Mouse (Mus musculus) neural tube, embryonic 14.5 days (tissue): Measurements from ENCODE around the gene Hspb6. TPM values are rescaled to one million over a fixed set of nuclear protein-coding genes. Genes with fewer than 3 reads are reported as not detected.

Experiments used
- ATAC-seq: fragments of 200-750 bp; cut with Nextera tagmentation; 2 replicates; pipeline ENCODE4 v1.8.0; 2017; ENCODE audit warnings: low read depth, mild to moderate bottlenecking, moderate TSS enrichment, moderate library complexity
- H3K27ac ChIP-seq: fragments of 300-500 bp; sonication (generic); 2 replicates; pipeline ENCODE4 v1.5.1; 2014; ENCODE audit warnings: low read depth, mild to moderate bottlenecking, control low read depth, low read length, moderate library complexity, mixed read lengths
- H3K27me3 ChIP-seq: fragments of 300-500 bp; sonication (generic); 2 replicates; pipeline ENCODE4 v1.6.1; 2014; ENCODE audit warnings: low read length; ENCODE audit not compliant: control insufficient read depth, insufficient read depth
- H3K36me3 ChIP-seq: fragments of 300-500 bp; sonication (generic); 2 replicates; pipeline ENCODE4 v1.6.1; 2014; ENCODE audit warnings: low read length, mixed read lengths; ENCODE audit not compliant: control insufficient read depth, insufficient read depth
- H3K4me1 ChIP-seq: fragments of 300-500 bp; sonication (generic); 2 replicates; pipeline ENCODE4 v1.6.1; 2014; ENCODE audit warnings: low read length; ENCODE audit not compliant: control insufficient read depth, insufficient read depth
- H3K4me2 ChIP-seq: fragments of 300-500 bp; sonication (generic); 2 replicates; pipeline ENCODE4 v1.6.1; 2014; ENCODE audit warnings: mild to moderate bottlenecking, low read depth, low read length, control low read depth
- H3K4me3 ChIP-seq: fragments of 300-500 bp; sonication (generic); 2 replicates; pipeline ENCODE4 v1.5.1; 2014; ENCODE audit warnings: low read depth, low read length, control low read depth, mixed read lengths
- H3K9ac ChIP-seq: fragments of 300-500 bp; sonication (generic); replicated peaks from 2 replicates; pipeline ENCODE4 v1.6.1; 2014; ENCODE audit warnings: low read depth, mild to moderate bottlenecking, control low read depth, low read length, mixed read lengths
- H3K9me3 ChIP-seq: fragments of 300-500 bp; sonication (generic); 2 replicates; pipeline ENCODE4 v1.6.1; 2016; ENCODE audit warnings: low read length; ENCODE audit not compliant: control insufficient read depth
- WGBS: fragments of 180-500 bp; shearing (Covaris S2); extraction: QIAGEN DNeasy Blood & Tissue Kit; methylation state at CpG from one replicate; pipeline ENCODE4 v1.1.7; 2014; 5-methylcytosine and 5-hydroxymethylcytosine counted together
- polyA plus RNA-seq: library from polyadenylated mRNA; unstranded; fragments of >200 nt; fragmentation: Nextera tagmentation; extraction: Ambion mirVana; gene quantifications from 2 replicates; pipeline ENCODE4 v1.2.1, GENCODE M21; 2014

Gene Hspb6
- polyA plus RNA-seq, 1 experiment from 2014 or later = 8.4 TPM

GRCm38 (mm10) chr7:30596093-30596492, 44.1 kb downstream of the Hspb6 start:
- no peak overlapping the region for H3K4me2 ChIP-seq
- no peak overlapping the region for H3K4me3 ChIP-seq
- H3K27me3 ChIP-seq = no peaks in the 10 kb centered on the region
- ATAC-seq = no peak
- no peaks in the 10 kb centered on the region for H3K9me3 ChIP-seq
- 92% methylated on average over 5 of the region's 5 CpGs for WGBS
- H3K9ac ChIP-seq = no peak overlapping the region
- H3K4me1 ChIP-seq = 0 out of 2 replicates have a peak, but pooled peaks cover 3% of the 10 kb centered on the region
- H3K36me3 ChIP-seq = no peaks in the 10 kb centered on the region
- no peak overlapping the region for H3K27ac ChIP-seq

GRCm38 (mm10) chr7:30596811-30597210, 44.8 kb downstream of the Hspb6 start:
- ATAC-seq = no peak
- 86% methylated on average over 5 of the region's 5 CpGs for WGBS
- H3K27ac ChIP-seq = no peak overlapping the region

GRCm38 (mm10) chr7:30598786-30599185, 46.8 kb downstream of the Hspb6 start, which contains the start of gene Zbtb32:
Gene Zbtb32 (minus strand): TSS chr7:30598909.
- H3K9me3 ChIP-seq = no peaks in the 10 kb centered on the region
- 0 out of 2 replicates have a peak within 1 kb of the TSS, but pooled peaks have one; percentile 28 for H3K9ac ChIP-seq
- H3K4me3 ChIP-seq = no peak within 1 kb of the TSS
- no peaks in the 10 kb centered on the region for H3K27me3 ChIP-seq
- ATAC-seq = no peak
- no peak within 1 kb of the TSS for H3K27ac ChIP-seq
- no peaks in the 10 kb centered on the region for H3K36me3 ChIP-seq
- 94% methylated on average over 12 of the region's 12 CpGs for WGBS
- 0 out of 2 replicates have a peak, but pooled peaks cover 3% of the 10 kb centered on the region for H3K4me1 ChIP-seq
- H3K4me2 ChIP-seq = peak within 1 kb of the TSS; percentile 37; the same call in 1 of the 2 replicates

More at GRCm38 (mm10) chr7:30596811-30597210, 44.8 kb downstream of the Hspb6 start:
- Histone ChIP-seq H3K9ac (no peak overlapping the region), H3K4me3 (no peak overlapping the region), H3K27me3 (no peaks in the 10 kb centered on the region), H3K9me3 (no peaks in the 10 kb centered on the region), H3K4me1 (0 out of 2 replicates have a peak, but pooled peaks cover 3% of the 10 kb centered on the region), H3K36me3 (no peaks in the 10 kb centered on the region), H3K4me2 (no peak overlapping the region)

GRCm38 (mm10) chr7:30599933-30600353, 48.0 kb downstream of the Hspb6 start:
- ATAC-seq = peak; percentile 99
- peak overlapping the region; percentile 44; the same call in 1 of the 2 replicates for H3K27ac ChIP-seq
- 0 out of 2 replicates have a peak overlapping the region, but pooled peaks have one; percentile 28 for H3K9ac ChIP-seq
- H3K9me3 ChIP-seq = no peaks in the 10 kb centered on the region
- no peaks in the 10 kb centered on the region for H3K36me3 ChIP-seq
- no peaks in the 10 kb centered on the region for H3K27me3 ChIP-seq
- 0 out of 2 replicates have a peak, but pooled peaks cover 3% of the 10 kb centered on the region for H3K4me1 ChIP-seq
- no peak overlapping the region for H3K4me3 ChIP-seq
- peak overlapping the region; percentile 37; the same call in 1 of the 2 replicates for H3K4me2 ChIP-seq
- WGBS = 3% methylated on average over 16 of the region's 16 CpGs

- no peaks in the 10 kb centered on the region for H3K9me3 ChIP-seq
- H3K36me3 ChIP-seq = no peaks in the 10 kb centered on the region
- H3K9ac ChIP-seq = peak overlapping the region; percentile 28; the same call in 1 of the 2 replicates
- H3K4me1 ChIP-seq = 0 out of 2 replicates have a peak, but pooled peaks cover 3% of the 10 kb centered on the region
- no peak overlapping the region for H3K4me3 ChIP-seq
- peak overlapping the region; percentile 44; the same call in 1 of the 2 replicates for H3K27ac ChIP-seq
- 74% methylated on average over 7 of the region's 7 CpGs for WGBS
- 0 out of 2 replicates have a peak, but pooled peaks have one; percentile 1 for ATAC-seq
- peak overlapping the region; percentile 37; the same call in 1 of the 2 replicates for H3K4me2 ChIP-seq
- no peaks in the 10 kb centered on the region for H3K27me3 ChIP-seq
Observed at GRCm38 (mm10) chr7:30600651-30601050, 48.7 kb downstream of the Hspb6 start.

GRCm38 (mm10) chr7:30602583-30602982, 50.6 kb downstream of the Hspb6 start:
- H3K27me3 ChIP-seq = no peaks in the 10 kb centered on the region
- no peak for ATAC-seq
- H3K4me2 ChIP-seq = no peak overlapping the region
- no peaks in the 10 kb centered on the region for H3K9me3 ChIP-seq
- no peak overlapping the region for H3K4me3 ChIP-seq
- no peak overlapping the region for H3K27ac ChIP-seq
- H3K9ac ChIP-seq = no peak overlapping the region
- 69% methylated on average over 3 of the region's 3 CpGs for WGBS
- H3K36me3 ChIP-seq = no peaks in the 10 kb centered on the region
- H3K4me1 ChIP-seq = 0 out of 2 replicates have a peak, but pooled peaks cover 3% of the 10 kb centered on the region

- Histone ChIP-seq H3K9me3 (no peaks in the 10 kb centered on the region), H3K27ac (no peak overlapping the region), H3K4me2 (no peak overlapping the region), H3K4me3 (no peak overlapping the region), H3K36me3 (no peaks in the 10 kb centered on the region), H3K9ac (no peak overlapping the region), H3K4me1 (0 out of 2 replicates have a peak, but pooled peaks cover 3% of the 10 kb centered on the region), H3K27me3 (no peaks in the 10 kb centered on the region)
- WGBS = 67% methylated on average over 8 of the region's 8 CpGs
- no peak for ATAC-seq
Observed at GRCm38 (mm10) chr7:30604424-30604823, 52.4 kb downstream of the Hspb6 start.

GRCm38 (mm10) chr7:30604944-30605343, 53.0 kb downstream of the Hspb6 start:
- Histone ChIP-seq H3K27me3 (no peaks in the 10 kb centered on the region), H3K27ac (no peak overlapping the region), H3K9ac (no peak overlapping the region), H3K9me3 (no peaks in the 10 kb centered on the region), H3K4me2 (no peak overlapping the region), H3K36me3 (no peaks in the 10 kb centered on the region), H3K4me1 (0 out of 2 replicates have a peak, but pooled peaks cover 3% of the 10 kb centered on the region), H3K4me3 (no peak overlapping the region)
- ATAC-seq = no peak
- WGBS = 93% methylated on average over 8 of the region's 8 CpGs
